Mouse (Mus musculus): Measurements from ENCODE around the gene Ift27. TPM values are rescaled to one million over a fixed set of nuclear protein-coding genes. Genes with fewer than 3 reads are reported as not detected.

Gene Ift27
- 58.3 TPM for polyA plus RNA-seq (2017; shearing (Covaris generic))

DNA sequence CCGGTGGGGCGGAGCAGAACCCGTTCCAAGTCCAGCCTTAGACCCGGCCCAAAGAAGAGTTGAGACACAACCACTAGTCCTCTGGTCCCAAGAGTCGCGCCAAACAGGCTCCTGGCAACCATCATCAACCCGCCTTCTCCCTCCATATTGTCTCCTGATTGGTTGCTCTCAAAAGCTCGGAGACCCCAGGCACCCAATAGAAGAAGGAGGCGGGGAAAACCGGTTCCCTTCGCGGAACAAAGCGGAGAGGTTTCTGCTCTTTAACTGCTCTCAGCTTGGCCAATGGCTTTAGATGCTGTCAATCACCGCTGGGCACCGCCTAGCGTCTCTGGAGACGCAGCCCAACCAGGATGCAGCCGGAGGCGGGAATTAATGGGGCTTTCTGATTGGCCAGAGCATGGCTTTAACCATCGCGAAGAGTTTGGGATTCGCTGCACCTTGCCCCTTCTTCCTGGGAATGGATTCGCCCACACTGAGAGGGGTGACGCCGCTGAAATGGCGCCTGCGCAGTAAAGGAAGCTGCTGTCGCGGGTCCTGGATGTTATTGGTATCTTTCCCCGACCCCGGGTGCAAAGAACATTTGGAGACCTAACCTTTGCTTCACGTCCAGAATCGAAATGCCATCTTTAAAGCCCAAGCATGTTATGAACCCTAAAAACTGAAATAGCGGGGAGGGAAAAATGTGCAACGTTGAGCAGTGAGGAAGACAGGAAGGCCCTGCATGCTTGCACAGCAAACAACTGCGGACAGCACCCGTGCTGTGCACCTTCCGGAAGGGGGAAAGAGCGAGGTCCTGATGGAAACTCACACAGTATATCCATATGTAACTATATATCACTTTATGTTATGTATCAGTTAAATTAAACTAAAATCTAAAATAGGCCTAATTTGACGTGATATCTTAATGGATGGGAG is at the start of gene Ift27:
TSS of gene Ift27 (minus strand) at position 136 of the 915 bp plus-strand sequence.

DNA sequence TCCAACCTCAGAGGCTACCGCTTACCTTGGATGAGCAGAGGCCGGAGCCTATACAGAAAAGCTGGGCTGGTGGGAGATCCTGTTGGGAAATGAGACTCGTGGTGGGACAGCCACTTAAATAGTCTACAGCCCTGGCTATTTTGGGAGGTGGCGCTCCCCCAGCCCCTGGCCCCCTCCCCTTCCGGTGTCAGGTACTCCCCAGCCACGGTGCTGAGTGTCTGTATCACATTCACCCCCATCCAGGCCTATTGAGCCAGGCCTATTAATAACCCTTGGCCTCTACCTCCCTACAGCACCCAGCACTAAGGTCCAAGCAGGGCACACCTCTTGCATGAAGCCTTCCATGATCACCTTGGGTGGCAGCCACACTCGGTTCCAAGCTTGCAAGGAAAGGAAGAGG is 32.4 kb upstream of the Ift27 start, which contains the start of gene Pvalb:
TSS of gene Pvalb (minus strand) at position 89 of the 400 bp plus-strand sequence.

DNA sequence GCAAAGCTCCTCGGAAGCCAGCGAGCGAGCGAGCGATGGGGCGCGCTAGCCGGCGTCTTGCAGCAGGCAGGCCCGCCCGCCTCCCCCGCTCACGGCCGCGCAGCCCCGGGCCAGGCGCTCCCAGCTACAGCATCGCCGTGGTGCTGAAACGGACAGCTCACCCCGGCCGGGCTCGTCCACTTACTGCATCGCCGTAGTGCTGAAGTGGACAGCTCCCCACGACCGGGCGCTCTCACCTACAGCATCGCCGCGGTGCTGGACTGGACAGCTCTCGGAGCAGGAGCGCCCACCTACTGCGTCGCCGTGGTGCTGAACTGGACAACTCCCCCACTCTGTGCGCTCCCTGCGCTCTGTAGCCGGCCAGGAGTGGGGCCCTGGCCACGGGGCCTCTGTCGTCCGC is 54.2 kb downstream of the Ift27 start, which contains the start of gene Cacng2:
TSS of gene Cacng2 (minus strand) at position 325 of the 400 bp plus-strand sequence.

Other genes starting within 250 kb of the Ift27 start
- 234 TPM for gene Txn2, start 245.1 kb downstream of the Ift27 start, polyA plus RNA-seq (2017; shearing (Covaris generic))
- gene Foxred2, start 217.4 kb downstream of the Ift27 start, polyA plus RNA-seq (2017; shearing (Covaris generic)), result 6.1 TPM
- gene Eif3d, start 203.3 kb downstream of the Ift27 start, polyA plus RNA-seq (2017; shearing (Covaris generic)), result 204 TPM
- 0.04 TPM for gene Cacng2, start 54.1 kb downstream of the Ift27 start, polyA plus RNA-seq (2017; shearing (Covaris generic))
- not detected for gene Pvalb, start 32.3 kb upstream of the Ift27 start, polyA plus RNA-seq (2017; shearing (Covaris generic))
- 204 TPM for gene Ncf4, start 70.7 kb upstream of the Ift27 start, polyA plus RNA-seq (2017; shearing (Covaris generic))
- gene Csf2rb2, start 131.6 kb upstream of the Ift27 start, polyA plus RNA-seq (2017; shearing (Covaris generic)), result not detected
- gene Csf2rb, start 151.6 kb upstream of the Ift27 start, polyA plus RNA-seq (2017; shearing (Covaris generic)), result 0.72 TPM
- not detected for gene Tex33, start 221.8 kb upstream of the Ift27 start, polyA plus RNA-seq (2017; shearing (Covaris generic))
- gene Tst, start 231.8 kb upstream of the Ift27 start, polyA plus RNA-seq (2017; shearing (Covaris generic)), result 1.3 TPM
- gene Mpst, start 232.3 kb upstream of the Ift27 start, polyA plus RNA-seq (2017; shearing (Covaris generic)), result 7.1 TPM